Mouse (Mus musculus) embryonic facial prominence, embryonic 15.5 days (tissue): ENCODE data around the gene Nsun5. TPM values are rescaled to one million over a fixed set of nuclear protein-coding genes. Genes with fewer than 3 reads are reported as not detected.
"Not testable (repeated sequence)": the region's sequence is repeated elsewhere in the genome, so short reads cannot be mapped to it uniquely, and the experiment has no call there.

ENCODE experiments used
- ATAC-seq: fragments of 200-750 bp; cut with Nextera tagmentation; 2 replicates; pipeline ENCODE4 v1.8.0; 2017; ENCODE audit warnings: low read depth, moderate TSS enrichment; ENCODE audit not compliant: insufficient number of reproducible peaks, low FRiP score, low TSS enrichment
- H3K27ac ChIP-seq: fragments of 300-500 bp; sonication (generic); replicated peaks from 2 replicates; pipeline ENCODE4 v1.5.1; 2015; ENCODE audit warnings: mild to moderate bottlenecking, inconsistent platforms
- H3K27me3 ChIP-seq: fragments of 300-500 bp; sonication (generic); 2 replicates; pipeline ENCODE4 v1.6.1; 2015; ENCODE audit warnings: inconsistent platforms
- H3K36me3 ChIP-seq: fragments of 300-500 bp; sonication (generic); 2 replicates; pipeline ENCODE4 v1.6.1; 2015; ENCODE audit warnings: mild to moderate bottlenecking, inconsistent platforms
- H3K4me1 ChIP-seq: fragments of 300-500 bp; sonication (generic); 2 replicates; pipeline ENCODE4 v1.6.1; 2015; ENCODE audit warnings: inconsistent platforms
- H3K4me2 ChIP-seq: fragments of 300-500 bp; sonication (generic); replicated peaks from 2 replicates; pipeline ENCODE4 v1.6.1; 2015; ENCODE audit warnings: mild to moderate bottlenecking, inconsistent platforms
- H3K4me3 ChIP-seq: fragments of 300-500 bp; sonication (generic); replicated peaks from 2 replicates; pipeline ENCODE4 v1.5.1; 2015; ENCODE audit warnings: mild to moderate bottlenecking, inconsistent platforms
- H3K9ac ChIP-seq: fragments of 300-500 bp; sonication (generic); 2 replicates; pipeline ENCODE4 v1.6.1; 2015; ENCODE audit warnings: inconsistent platforms
- H3K9me3 ChIP-seq: fragments of 300-500 bp; sonication (generic); replicated peaks from 2 replicates; pipeline ENCODE4 v1.6.1; 2016; ENCODE audit warnings: inconsistent platforms
- WGBS: fragments of 180-500 bp; shearing (Covaris S2); methylation state at CpG from one replicate; pipeline ENCODE4 v1.1.7; 2015; 5-methylcytosine and 5-hydroxymethylcytosine counted together
- polyA plus RNA-seq: library from polyadenylated mRNA; unstranded; fragments of >200 nt; fragmentation: Nextera tagmentation; extraction: Ambion mirVana; gene quantifications from 2 replicates; pipeline ENCODE4 v1.2.1, GENCODE M21; 2015

The Nsun5 gene
- polyA plus RNA-seq, 1 experiment from 2014 or later, result 37.8 TPM

DNA sequence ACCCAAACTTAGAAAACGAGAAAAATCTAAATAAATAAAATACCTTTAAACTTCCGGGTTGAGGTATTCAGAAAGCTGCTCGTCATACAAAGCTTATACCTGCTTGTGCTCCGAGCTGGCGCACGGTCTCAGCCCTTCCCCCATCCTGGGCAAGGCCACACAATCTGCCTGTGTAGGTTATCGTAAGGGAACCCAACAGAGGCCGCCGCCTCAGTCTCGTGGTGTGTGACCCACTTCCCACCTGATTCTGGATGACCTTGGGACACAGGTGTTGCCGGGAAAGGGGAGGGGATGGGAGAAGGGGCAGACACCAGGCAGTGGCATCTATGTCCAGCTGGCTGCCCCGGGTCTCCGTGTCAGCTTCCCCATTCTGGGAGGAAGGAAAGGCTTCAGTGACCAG is 18.1 kb upstream of the Nsun5 start:
- Histone ChIP-seq H3K27ac (no peak overlapping the region), H3K4me1 (no peaks in the 10 kb centered on the region), H3K4me3 (no peak overlapping the region), H3K9me3 (no peaks in the 10 kb centered on the region; the same call in 1 of the 2 replicates), H3K4me2 (no peak overlapping the region), H3K27me3 (peaks cover 15% of the 10 kb centered on the region), H3K36me3 (no peaks in the 10 kb centered on the region), H3K9ac (no peak overlapping the region)
- 81% methylated on average over 13 of the region's 13 CpGs for WGBS
- no peak for ATAC-seq

- H3K4me3 ChIP-seq, result no peak within 1 kb of the TSS
- H3K27ac ChIP-seq, result no peak within 1 kb of the TSS
- WGBS, result 41% methylated on average over 9 of the region's 9 CpGs
- no peaks in the 10 kb centered on the region for H3K4me1 ChIP-seq
- no peaks in the 10 kb centered on the region for H3K36me3 ChIP-seq
- no peak within 1 kb of the TSS for H3K9ac ChIP-seq
- peaks cover 15% of the 10 kb centered on the region for H3K27me3 ChIP-seq
- ATAC-seq, result no peak
- H3K4me2 ChIP-seq, result no peak within 1 kb of the TSS
- H3K9me3 ChIP-seq, result no peaks in the 10 kb centered on the region; the same call in none of the 2 replicates
Measured at GRCm38 (mm10) chr5:135352995-135353394, 16.8 kb upstream of the Nsun5 start, which contains the start of gene Trim50. TSS of gene Trim50 (plus strand) at chr5:135353295.

GRCm38 (mm10) chr5:135353564-135353963 is 16.2 kb upstream of the Nsun5 start:
- H3K9me3 ChIP-seq, result no peaks in the 10 kb centered on the region; the same call in none of the 2 replicates
- ATAC-seq, result no peak
- no peak overlapping the region for H3K4me3 ChIP-seq
- no peaks in the 10 kb centered on the region for H3K36me3 ChIP-seq
- peaks cover 15% of the 10 kb centered on the region for H3K27me3 ChIP-seq
- no peaks in the 10 kb centered on the region for H3K4me1 ChIP-seq
- WGBS, result 20% methylated on average over 20 of the region's 20 CpGs
- H3K4me2 ChIP-seq, result no peak overlapping the region
- H3K27ac ChIP-seq, result no peak overlapping the region
- H3K9ac ChIP-seq, result no peak overlapping the region

DNA sequence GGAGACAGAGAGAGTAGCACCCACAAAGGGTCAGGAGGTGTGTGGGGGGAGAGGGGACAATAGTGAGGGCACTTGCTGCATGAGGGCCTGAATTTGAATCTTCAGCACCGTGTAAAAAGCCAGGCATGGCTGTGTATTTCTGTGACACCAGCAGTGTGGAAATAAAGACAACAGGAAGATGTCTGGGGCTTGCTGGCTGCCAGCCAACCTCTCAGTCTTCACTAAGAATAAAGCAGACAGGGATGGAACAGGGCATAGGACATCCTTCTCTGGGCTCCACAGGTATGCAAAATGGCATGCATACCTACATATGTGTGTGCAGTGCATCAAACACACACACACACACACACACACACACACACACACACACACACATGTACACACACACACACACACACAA is 13.7 kb upstream of the Nsun5 start:
- no peak overlapping the region for H3K4me3 ChIP-seq
- no peak overlapping the region for H3K9ac ChIP-seq
- ATAC-seq, result no peak
- 39% methylated on average over 1 of the region's 1 CpGs for WGBS
- H3K27me3 ChIP-seq, result peaks cover 15% of the 10 kb centered on the region
- no peaks in the 10 kb centered on the region; the same call in 1 of the 2 replicates for H3K9me3 ChIP-seq
- no peaks in the 10 kb centered on the region for H3K36me3 ChIP-seq
- no peaks in the 10 kb centered on the region for H3K4me1 ChIP-seq
- no peak overlapping the region for H3K27ac ChIP-seq
- no peak overlapping the region for H3K4me2 ChIP-seq

DNA sequence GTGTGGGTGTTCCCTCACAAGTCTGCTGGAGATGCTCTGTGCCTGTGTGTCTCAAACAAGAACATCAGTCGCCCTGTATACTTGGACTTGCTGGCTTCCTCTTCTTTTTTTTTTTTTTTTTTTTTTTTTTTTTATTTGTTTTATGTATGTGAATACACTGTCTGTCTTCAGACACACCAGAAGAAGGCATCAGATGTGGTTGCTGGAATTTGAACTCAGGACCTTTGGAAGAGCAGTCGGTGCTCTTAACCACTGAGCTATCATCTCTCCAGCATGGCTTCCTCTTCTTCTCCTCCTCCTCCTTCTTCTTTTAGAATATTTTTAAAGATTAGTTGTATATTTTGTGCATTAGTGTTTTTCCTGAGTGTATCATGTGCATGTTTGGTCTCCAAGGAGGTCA is 12.2 kb upstream of the Nsun5 start:
- no peak overlapping the region for H3K27ac ChIP-seq
- H3K9ac ChIP-seq, result no peak overlapping the region
- no peaks in the 10 kb centered on the region for H3K36me3 ChIP-seq
- H3K4me1 ChIP-seq, result no peaks in the 10 kb centered on the region
- H3K4me3 ChIP-seq, result no peak overlapping the region
- no peaks in the 10 kb centered on the region; the same call in 1 of the 2 replicates for H3K9me3 ChIP-seq
- ATAC-seq, result peak; percentile 72; the same call in 1 of the 2 replicates
- H3K27me3 ChIP-seq, result peaks cover 15% of the 10 kb centered on the region
- 84% methylated on average over 2 of the region's 2 CpGs for WGBS
- no peak overlapping the region for H3K4me2 ChIP-seq

- H3K36me3 ChIP-seq, result no peaks in the 10 kb centered on the region
- WGBS, result 89% methylated on average over 2 of the region's 2 CpGs
- H3K27ac ChIP-seq, result no peak overlapping the region
- H3K4me3 ChIP-seq, result no peak overlapping the region
- H3K9me3 ChIP-seq, result no peaks in the 10 kb centered on the region; the same call in 1 of the 2 replicates
- H3K4me2 ChIP-seq, result no peak overlapping the region
- no peak for ATAC-seq
- no peaks in the 10 kb centered on the region for H3K4me1 ChIP-seq
- 0 out of 2 replicates have a peak, but pooled peaks cover 3% of the 10 kb centered on the region for H3K27me3 ChIP-seq
- H3K9ac ChIP-seq, result no peak overlapping the region
Measured at GRCm38 (mm10) chr5:135359772-135360171, 10.0 kb upstream of the Nsun5 start.

- Histone ChIP-seq H3K4me3 (no peak overlapping the region), H3K4me1 (no peaks in the 10 kb centered on the region), H3K9me3 (no peaks in the 10 kb centered on the region; the same call in 1 of the 2 replicates), H3K36me3 (no peaks in the 10 kb centered on the region), H3K4me2 (no peak overlapping the region), H3K27ac (no peak overlapping the region), H3K9ac (no peak overlapping the region), H3K27me3 (no peaks in the 10 kb centered on the region)
- 79% methylated on average over 3 of the region's 3 CpGs for WGBS
- ATAC-seq, result no peak
Measured at GRCm38 (mm10) chr5:135362572-135362971, 7.2 kb upstream of the Nsun5 start.

DNA sequence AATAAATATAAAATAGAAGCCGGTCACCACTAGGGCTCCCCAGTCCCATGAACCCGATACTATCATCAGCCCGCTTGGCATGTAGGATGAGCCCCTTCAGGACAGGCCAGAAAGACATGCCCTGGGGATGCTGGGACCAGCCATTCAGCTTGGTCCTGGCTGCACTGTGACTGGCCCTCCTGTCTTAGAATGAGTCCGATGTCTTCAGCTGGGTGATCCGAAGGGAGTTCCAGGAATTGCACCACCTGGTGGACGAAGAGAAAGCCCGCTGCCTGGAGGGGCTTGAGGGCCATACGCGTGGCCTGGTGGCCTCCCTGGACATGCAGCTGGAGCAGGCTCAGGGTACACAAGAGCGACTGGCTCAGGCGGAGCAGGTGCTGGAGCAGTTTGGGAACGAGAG is 6.2 kb upstream of the Nsun5 start:
- ATAC-seq, result no peak; the same call in 1 of the 2 replicates
- Histone ChIP-seq H3K27me3 (no peaks in the 10 kb centered on the region), H3K27ac (no peak overlapping the region), H3K9ac (no peak overlapping the region), H3K9me3 (no peaks in the 10 kb centered on the region), H3K36me3 (no peaks in the 10 kb centered on the region), H3K4me1 (no peaks in the 10 kb centered on the region), H3K4me2 (no peak overlapping the region), H3K4me3 (no peak overlapping the region)
- 25% methylated on average over 12 of the region's 12 CpGs for WGBS

DNA sequence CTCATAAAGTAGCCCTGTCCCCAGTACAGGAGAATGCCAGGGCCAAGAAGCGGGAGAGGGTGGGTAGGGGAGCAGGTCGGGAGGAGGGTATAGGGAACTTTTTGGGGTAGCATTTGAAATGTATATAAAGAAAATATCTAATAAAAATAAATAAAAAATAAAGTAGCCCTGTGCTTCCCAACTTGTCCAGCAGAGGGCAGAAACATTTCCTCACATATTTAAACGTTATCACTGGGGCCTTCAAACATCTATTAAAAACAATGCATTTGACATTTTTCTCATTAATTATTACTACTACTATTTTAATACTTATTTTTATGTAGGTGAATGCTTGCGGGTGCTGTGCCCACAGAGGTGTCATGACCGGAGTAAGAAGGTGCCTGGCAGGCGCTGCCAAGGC is 1.9 kb upstream of the Nsun5 start:
- no peaks in the 10 kb centered on the region for H3K9me3 ChIP-seq
- WGBS, result 53% methylated on average over 6 of the region's 6 CpGs
- no peak overlapping the region for H3K4me2 ChIP-seq
- no peak overlapping the region for H3K4me3 ChIP-seq
- no peak overlapping the region for H3K27ac ChIP-seq
- no peak for ATAC-seq
- H3K4me1 ChIP-seq, result peaks cover 8% of the 10 kb centered on the region
- no peaks in the 10 kb centered on the region for H3K27me3 ChIP-seq
- peaks cover 16% of the 10 kb centered on the region for H3K36me3 ChIP-seq
- no peak overlapping the region for H3K9ac ChIP-seq

DNA sequence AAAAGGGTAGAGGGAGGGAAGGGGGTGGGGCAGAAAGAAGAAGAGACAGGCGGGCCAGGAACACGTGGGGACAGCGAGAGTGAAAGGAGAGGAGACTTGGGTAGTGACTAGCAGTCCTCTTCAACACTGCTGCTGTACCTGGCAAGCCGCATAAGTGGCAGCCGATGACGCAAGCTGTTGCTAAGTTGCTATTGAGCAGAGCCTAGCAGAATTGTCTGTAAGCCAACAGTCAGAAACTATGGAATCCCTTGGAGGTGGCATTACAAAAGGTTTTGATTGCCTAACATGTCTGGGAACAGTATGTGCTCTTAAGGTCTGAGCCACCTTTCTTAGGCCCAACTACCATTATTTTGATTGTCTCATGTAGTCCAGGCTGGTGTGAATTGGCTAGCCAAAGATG is 1.4 kb upstream of the Nsun5 start:
- WGBS, result 80% methylated on average over 6 of the region's 6 CpGs
- H3K9me3 ChIP-seq, result no peaks in the 10 kb centered on the region
- no peak overlapping the region for H3K27ac ChIP-seq
- H3K4me2 ChIP-seq, result no peak overlapping the region
- H3K27me3 ChIP-seq, result no peaks in the 10 kb centered on the region
- no peak overlapping the region for H3K9ac ChIP-seq
- H3K4me1 ChIP-seq, result peaks cover 8% of the 10 kb centered on the region
- H3K36me3 ChIP-seq, result peaks cover 18% of the 10 kb centered on the region
- H3K4me3 ChIP-seq, result no peak overlapping the region
- ATAC-seq, result no peak

GRCm38 (mm10) chr5:135369196-135369595 is 557 bp upstream of the Nsun5 start:
- not testable (repeated sequence) for H3K9me3 ChIP-seq, ATAC-seq, H3K4me1 ChIP-seq, H3K27me3 ChIP-seq
- WGBS, result 58% methylated on average over 9 of the region's 9 CpGs
- H3K27ac ChIP-seq, result peak overlapping the region; percentile 89; the same call in 1 of the 2 replicates
- peak overlapping the region; percentile 90; the same call in 1 of the 2 replicates for H3K9ac ChIP-seq
- H3K4me2 ChIP-seq, result peak overlapping the region; percentile 82
- peaks cover 27% of the 10 kb centered on the region for H3K36me3 ChIP-seq
- peak overlapping the region; percentile 94 for H3K4me3 ChIP-seq

- Histone ChIP-seq H3K9me3 (no peaks in the 10 kb centered on the region), H3K4me1 (peaks cover 15% of the 10 kb centered on the region), H3K9ac (no peak overlapping the region), H3K36me3 (peaks cover 47% of the 10 kb centered on the region), H3K4me3 (no peak overlapping the region; the same call in 1 of the 2 replicates), H3K27ac (no peak overlapping the region), H3K27me3 (no peaks in the 10 kb centered on the region), H3K4me2 (no peak overlapping the region; the same call in 1 of the 2 replicates)
- no peak for ATAC-seq
- WGBS, result 93% methylated on average over 13 of the region's 13 CpGs
Measured at GRCm38 (mm10) chr5:135371195-135371594, 1.4 kb downstream of the Nsun5 start.
